Mouse (Mus musculus) midbrain, postnatal 0 days (tissue): ENCODE measurements around the gene Mapkapk2. TPM values are rescaled to one million over a fixed set of nuclear protein-coding genes. Genes with fewer than 3 reads are reported as not detected.

Experiments used
- ATAC-seq: fragments of 200-750 bp; cut with Nextera tagmentation; 2 replicates; pipeline ENCODE4 v1.8.0; 2017; ENCODE audit warnings: moderate number of reproducible peaks, mild to moderate bottlenecking, moderate TSS enrichment, moderate library complexity; ENCODE audit not compliant: low FRiP score
- DNase-seq: peaks from one replicate; pipeline ENCODE4 v3.0.0-alpha.2; 2015; ENCODE audit warnings: low spot score
- H3K27ac ChIP-seq: fragments of 300-500 bp; sonication (generic); 2 replicates; pipeline ENCODE4 v1.5.1; 2014; ENCODE audit warnings: low read depth, mild to moderate bottlenecking, low read length, mixed read lengths
- H3K27me3 ChIP-seq: fragments of 300-500 bp; sonication (generic); 2 replicates; pipeline ENCODE4 v1.6.1; 2014; ENCODE audit warnings: low read length, control low read depth, mixed read lengths; ENCODE audit not compliant: insufficient read depth
- H3K36me3 ChIP-seq: fragments of 300-500 bp; sonication (generic); 2 replicates; pipeline ENCODE4 v1.6.1; 2014; ENCODE audit warnings: low read length, control low read depth, mixed read lengths; ENCODE audit not compliant: insufficient read depth
- H3K4me1 ChIP-seq: fragments of 300-500 bp; sonication (generic); 2 replicates; pipeline ENCODE4 v1.6.1; 2014; ENCODE audit warnings: mild to moderate bottlenecking, control low read depth, antibody characterized with exemption, low read length, mixed read lengths; ENCODE audit not compliant: insufficient read depth
- H3K4me2 ChIP-seq: fragments of 300-500 bp; sonication (generic); 2 replicates; pipeline ENCODE4 v1.6.1; 2014; ENCODE audit warnings: low read depth, mild to moderate bottlenecking, low read length, mixed read lengths; ENCODE audit not compliant: poor library complexity, severe bottlenecking
- H3K4me3 ChIP-seq: fragments of 300-500 bp; sonication (generic); 2 replicates; pipeline ENCODE4 v1.5.1; 2014; ENCODE audit warnings: low read depth, mild to moderate bottlenecking, low read length, moderate library complexity
- H3K9ac ChIP-seq: fragments of 300-500 bp; sonication (generic); replicated peaks from 2 replicates; pipeline ENCODE4 v1.6.1; 2014; ENCODE audit warnings: mild to moderate bottlenecking, low read length, moderate library complexity, mixed read lengths; ENCODE audit not compliant: poor library complexity, severe bottlenecking
- H3K9me3 ChIP-seq: fragments of 300-500 bp; sonication (generic); 2 replicates; pipeline ENCODE4 v1.6.1; 2016; ENCODE audit warnings: low read length, control low read depth
- CTCF ChIP-seq: IDR thresholded peaks from 2 replicates; pipeline ENCODE4 v1.5.1; 2016; ENCODE audit warnings: antibody characterized with exemption, mild to moderate bottlenecking
- WGBS: fragments of 180-500 bp; shearing (Covaris S2); extraction: QIAGEN DNeasy Blood & Tissue Kit; methylation state at CpG from one replicate; pipeline ENCODE4 v1.1.7; 2014; 5-methylcytosine and 5-hydroxymethylcytosine counted together
- polyA plus RNA-seq: library from polyadenylated mRNA; unstranded; fragments of >200 nt; fragmentation: Nextera tagmentation; extraction: Ambion mirVana; gene quantifications from 2 replicates; pipeline ENCODE4 v1.2.1, GENCODE M21; 2015
- total RNA-seq: library from RNA; depleted of rRNA; stranded (reverse); fragments of >200 nt; gene quantifications from 2 replicates; pipeline ENCODE4 v1.2.3, GENCODE M21; 2014

The Mapkapk2 gene
- total and polyA plus RNA-seq, 2 experiments from 2014 or later, result 13.8 to 48.1 TPM

DNA sequence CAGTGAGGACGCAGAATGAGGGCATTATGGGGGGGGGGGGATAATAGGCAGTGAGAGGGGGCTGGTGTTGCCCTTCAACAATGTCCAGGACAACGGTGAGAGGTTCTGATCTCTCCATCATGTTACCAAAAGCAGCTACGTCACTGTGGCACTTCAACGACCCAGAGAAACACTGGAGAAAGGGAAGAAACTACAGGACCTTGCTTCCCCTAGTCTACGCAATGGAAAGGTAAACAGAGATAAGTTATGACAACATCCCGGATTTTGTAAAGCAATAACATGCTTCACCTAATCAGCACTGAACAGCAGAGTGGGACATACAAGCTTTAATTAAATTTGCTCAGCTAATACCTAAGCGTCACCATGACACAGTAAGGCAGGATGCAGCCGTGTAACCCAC lies 3.7 kb downstream of the Mapkapk2 start:
- Histone ChIP-seq H3K4me3 (no peak overlapping the region), H3K27ac (no peak overlapping the region), H3K4me2 (no peak overlapping the region), H3K9ac (no peak overlapping the region; the same call in 1 of the 2 replicates), H3K36me3 (no peaks in the 10 kb centered on the region), H3K4me1 (peaks cover 14% of the 10 kb centered on the region; the same call in 1 of the 2 replicates), H3K9me3 (no peaks in the 10 kb centered on the region), H3K27me3 (no peaks in the 10 kb centered on the region)
- TF ChIP-seq CTCF, result no peak
- DNase-seq (no peak), ATAC-seq (no peak)
- 75% methylated on average over 8 of the region's 8 CpGs for WGBS

DNA sequence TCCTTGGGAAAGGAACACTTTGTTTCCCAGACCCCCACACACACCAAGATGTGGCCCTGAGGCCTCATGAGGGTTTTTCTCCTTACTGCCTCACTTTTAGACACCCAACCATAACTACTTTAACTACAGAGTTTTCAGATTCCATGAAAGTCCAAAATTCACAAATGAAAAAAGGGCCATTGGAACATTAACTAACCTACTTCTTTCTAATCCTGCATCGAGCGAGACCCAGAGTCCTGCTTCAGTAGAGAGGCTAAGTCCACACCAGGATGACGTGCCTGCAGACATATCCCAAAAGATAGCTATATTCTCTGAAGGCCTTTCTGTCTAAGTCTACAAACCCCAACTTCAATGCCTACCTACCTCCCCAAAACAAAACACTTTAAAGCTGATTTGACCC lies 4.8 kb downstream of the Mapkapk2 start:
- WGBS, result 99% methylated on average over 3 of the region's 3 CpGs
- no peaks in the 10 kb centered on the region for H3K27me3 ChIP-seq
- no peak overlapping the region for H3K27ac ChIP-seq
- no peak overlapping the region for H3K4me3 ChIP-seq
- H3K9ac ChIP-seq, result no peak overlapping the region
- DNase-seq (no peak), ATAC-seq (no peak)
- no peaks in the 10 kb centered on the region for H3K9me3 ChIP-seq
- TF ChIP-seq CTCF, result no peak
- H3K4me1 ChIP-seq, result peaks cover 14% of the 10 kb centered on the region; the same call in 1 of the 2 replicates
- H3K4me2 ChIP-seq, result no peak overlapping the region
- no peaks in the 10 kb centered on the region for H3K36me3 ChIP-seq

DNA sequence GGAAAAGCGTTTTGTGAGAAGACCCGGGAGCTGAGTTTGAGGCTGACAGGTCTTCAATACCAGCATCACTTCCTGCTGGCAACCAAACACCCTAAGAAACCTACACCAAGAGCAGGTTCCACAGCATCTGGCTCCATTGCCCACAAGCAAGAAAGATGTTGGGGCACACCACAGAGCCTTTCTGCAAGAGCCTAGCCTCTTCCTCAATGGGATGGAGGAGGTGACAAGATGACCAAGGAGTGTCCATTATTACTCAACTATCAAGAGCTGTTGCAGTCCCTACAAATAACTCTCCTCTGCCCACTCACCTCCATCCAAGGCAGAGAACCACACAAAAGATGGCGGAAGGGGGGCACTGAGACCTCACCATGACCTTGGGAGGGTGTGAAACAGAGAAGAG lies 5.5 kb downstream of the Mapkapk2 start:
- Histone ChIP-seq H3K4me2 (no peak overlapping the region), H3K4me1 (peaks cover 15% of the 10 kb centered on the region; the same call in 1 of the 2 replicates), H3K9me3 (no peaks in the 10 kb centered on the region), H3K27ac (no peak overlapping the region), H3K36me3 (no peaks in the 10 kb centered on the region), H3K4me3 (no peak overlapping the region), H3K9ac (no peak overlapping the region), H3K27me3 (no peaks in the 10 kb centered on the region)
- 95% methylated on average over 3 of the region's 3 CpGs for WGBS
- TF ChIP-seq CTCF, result no peak
- ATAC-seq (no peak), DNase-seq (no peak)

DNA sequence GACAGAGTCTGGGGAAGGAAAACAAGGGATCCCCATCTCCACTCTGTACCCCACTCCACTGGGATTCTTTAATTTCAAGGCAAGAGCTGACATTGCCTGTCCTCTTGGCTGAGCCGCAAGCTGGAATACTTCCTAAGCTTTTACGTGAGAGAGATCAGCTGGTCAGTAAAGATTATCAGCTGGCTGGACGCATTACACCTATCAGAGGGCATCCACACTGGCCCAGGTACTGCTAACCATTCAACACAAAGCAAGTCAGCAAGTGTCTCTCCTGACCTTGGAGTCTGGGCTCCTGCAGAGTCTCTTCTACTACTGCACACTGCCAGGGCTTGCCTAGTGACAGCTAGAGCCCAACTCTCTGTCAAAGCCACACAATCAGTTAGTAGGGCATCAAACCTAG lies 6.1 kb downstream of the Mapkapk2 start:
- H3K9me3 ChIP-seq, result no peaks in the 10 kb centered on the region
- DNase-seq (no peak), ATAC-seq (no peak)
- 95% methylated on average over 3 of the region's 3 CpGs for WGBS
- no peak overlapping the region for H3K4me2 ChIP-seq
- no peak overlapping the region for H3K27ac ChIP-seq
- peaks cover 21% of the 10 kb centered on the region; the same call in 1 of the 2 replicates for H3K4me1 ChIP-seq
- H3K4me3 ChIP-seq, result no peak overlapping the region
- no peaks in the 10 kb centered on the region for H3K27me3 ChIP-seq
- H3K9ac ChIP-seq, result no peak overlapping the region
- no peaks in the 10 kb centered on the region for H3K36me3 ChIP-seq
- TF ChIP-seq CTCF, result no peak

DNA sequence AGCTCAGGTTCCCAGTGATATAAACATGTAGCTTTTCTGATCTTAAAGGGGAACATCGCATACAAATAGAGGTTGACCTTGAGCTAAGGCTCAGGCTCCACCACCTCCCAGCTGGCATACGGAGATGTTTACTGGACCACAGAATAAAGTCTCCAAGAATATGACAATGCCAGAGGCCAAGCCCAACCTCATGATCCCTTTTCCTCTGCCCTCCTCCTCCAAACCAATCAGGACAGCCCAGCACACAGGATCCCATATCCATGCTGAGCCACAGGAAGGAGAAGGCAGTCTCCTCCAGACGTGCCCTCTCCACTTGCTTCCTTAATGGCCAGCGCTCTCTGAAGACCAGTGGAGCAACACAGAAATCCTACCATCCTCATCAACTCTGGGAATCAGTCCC lies 6.7 kb downstream of the Mapkapk2 start:
- DNase-seq (no peak), ATAC-seq (no peak)
- Histone ChIP-seq H3K4me1 (peaks cover 19% of the 10 kb centered on the region; the same call in 1 of the 2 replicates), H3K4me3 (no peak overlapping the region), H3K36me3 (no peaks in the 10 kb centered on the region), H3K27ac (no peak overlapping the region), H3K9me3 (no peaks in the 10 kb centered on the region), H3K9ac (no peak overlapping the region), H3K27me3 (no peaks in the 10 kb centered on the region), H3K4me2 (no peak overlapping the region)
- 73% methylated on average over 4 of the region's 4 CpGs for WGBS
- no peak for TF ChIP-seq CTCF

DNA sequence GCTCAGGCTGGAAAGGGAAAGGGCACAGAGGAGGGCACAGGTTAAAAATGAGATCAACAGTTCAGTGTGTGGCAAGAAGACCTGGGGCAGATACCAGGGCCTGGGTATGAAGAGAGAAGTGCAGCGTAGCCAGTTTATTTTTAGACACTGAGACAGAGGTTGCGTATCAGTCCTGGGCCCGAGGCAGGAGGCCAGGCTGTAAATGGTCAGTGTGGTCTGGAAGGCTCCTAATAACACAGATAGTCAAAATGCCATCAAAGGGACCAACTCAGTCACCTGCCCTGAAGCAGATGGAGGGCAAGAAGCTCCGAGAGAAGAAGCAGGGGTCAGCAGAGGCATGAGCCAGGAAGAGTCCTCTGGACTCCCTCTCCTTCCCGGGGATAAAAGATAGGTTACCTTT lies 7.4 kb downstream of the Mapkapk2 start:
- no peak for TF ChIP-seq CTCF
- Histone ChIP-seq H3K4me3 (no peak overlapping the region), H3K27me3 (no peaks in the 10 kb centered on the region), H3K4me2 (no peak overlapping the region), H3K9ac (no peak overlapping the region), H3K4me1 (peaks cover 14% of the 10 kb centered on the region; the same call in 1 of the 2 replicates), H3K27ac (no peak overlapping the region), H3K9me3 (no peaks in the 10 kb centered on the region), H3K36me3 (no peaks in the 10 kb centered on the region)
- 83% methylated on average over 5 of the region's 5 CpGs for WGBS
- DNase-seq, result no peak
- ATAC-seq, result no peak
